8 mouse cellular contexts compared by ENCODE assay signal in genomic region chr5:139200770-139201569, GRCm38 (mm10). TPM values are rescaled to one million over a fixed set of nuclear protein-coding genes. Genes with fewer than 3 reads are reported as not detected.
A peak's percentile ranks its signal among the peaks of the same experiment; 100 is the strongest.
DNase-seq lines count a peak whose midpoint lies in the region; ATAC-seq and TF ChIP-seq lines count a peak whose summit lies in the region.

No protein-coding gene starts in this region.

- no peaks in the 10 kb centered on the region for H3K36me3 ChIP-seq in kidney, adult 2 months (ENCODE audit: control insufficient read depth, insufficient read depth, low read length)
- no peaks in the 10 kb centered on the region for H3K36me3 ChIP-seq in ES-E14 (ENCODE audit: control insufficient read depth, insufficient read depth, low read length, poor library complexity, severe bottlenecking)
- H3K36me3 ChIP-seq in embryonic facial prominence, embryonic 14.5 days (ENCODE audit: control insufficient read depth, insufficient read depth, low read length) = no peaks in the 10 kb centered on the region
- H3K36me3 ChIP-seq in limb, embryonic 12.5 days = no peaks in the 10 kb centered on the region
- no peaks in the 10 kb centered on the region for H3K36me3 ChIP-seq in small intestine, adult 2 months (ENCODE audit: control insufficient read depth, insufficient read depth, low read length)

- DNase-seq in kidney, adult 2 months = no peak
- no peak for DNase-seq in kidney, postnatal 10 days
- no peak for DNase-seq in ES-E14 (ENCODE audit: low read depth, low spot score)
- DNase-seq in embryonic facial prominence, embryonic 14.5 days (ENCODE audit: low spot score) = no peak
- DNase-seq in right cerebral cortex, postnatal 10 days (ENCODE audit: low spot score in 2 of 2) = no peak
- DNase-seq in gastrocnemius, postnatal 10 days = no peak

- no peaks in the 10 kb centered on the region for H3K9me3 ChIP-seq in ES-E14 (ENCODE audit: control insufficient read depth, insufficient read depth, low read depth, low read length)
- no peaks in the 10 kb centered on the region for H3K9me3 ChIP-seq in embryonic facial prominence, embryonic 14.5 days (ENCODE audit: control insufficient read depth, low read length)
- H3K9me3 ChIP-seq in limb, embryonic 12.5 days = no peaks in the 10 kb centered on the region

- TF ChIP-seq POLR2A in kidney, adult 2 months (IDR thresholded peaks at IDR 0.05; ENCODE audit: low read depth, low read length) = no peak
- TF ChIP-seq POLR2A in small intestine, adult 2 months (IDR thresholded peaks at IDR 0.05; ENCODE audit: low read depth, low read length) = no peak; the same call in 1 of the 2 replicates

- H3K9ac ChIP-seq in ES-E14 (ENCODE audit: insufficient read depth, low read depth, low read length, poor library complexity, severe bottlenecking) = peak overlapping the region; percentile 93
- peak overlapping the region; percentile 83 for H3K9ac ChIP-seq in embryonic facial prominence, embryonic 14.5 days (ENCODE audit: low read depth, low read length)
- H3K9ac ChIP-seq in limb, embryonic 12.5 days (replicated peaks) = peak overlapping the region; percentile 89

- H3K27me3 ChIP-seq in kidney, adult 2 months (replicated peaks; ENCODE audit: control insufficient read depth, insufficient read depth, low read length) = no peaks in the 10 kb centered on the region
- no peaks in the 10 kb centered on the region for H3K27me3 ChIP-seq in embryonic facial prominence, embryonic 14.5 days (replicated peaks; ENCODE audit: control insufficient read depth, insufficient read depth, low read length)
- no peaks in the 10 kb centered on the region for H3K27me3 ChIP-seq in limb, embryonic 12.5 days
- no peaks in the 10 kb centered on the region for H3K27me3 ChIP-seq in small intestine, adult 2 months (ENCODE audit: control insufficient read depth, insufficient read depth, low read length)

- peak overlapping the region; percentile 57 for H3K27ac ChIP-seq in kidney, adult 2 months (ENCODE audit: insufficient read depth, low read depth, low read length)
- peak overlapping the region; percentile 75 for H3K27ac ChIP-seq in ES-E14 (ENCODE audit: insufficient read depth, low read depth, low read length, poor library complexity, severe bottlenecking)
- peak overlapping the region; percentile 77; the same call in 1 of the 2 replicates for H3K27ac ChIP-seq in embryonic facial prominence, embryonic 14.5 days (replicated peaks; ENCODE audit: low read depth, low read length)
- H3K27ac ChIP-seq in limb, embryonic 12.5 days = 0 out of 2 replicates have a peak overlapping the region, but pooled peaks have one; percentile 12
- H3K27ac ChIP-seq in small intestine, adult 2 months (ENCODE audit: insufficient read depth, low read depth, low read length) = peak overlapping the region; percentile 50

- 1% methylated on average over 57 of the region's 57 CpGs for WGBS in kidney, adult 2 months
- under 1% methylated on average over 38 of the region's 57 CpGs for WGBS in embryonic facial prominence, embryonic 14.5 days
- WGBS in limb, embryonic 12.5 days = 2% methylated on average over 57 of the region's 57 CpGs
- whole genome bisulfite sequencing in small intestine, adult 2 months = under 1% methylated on average over 56 of the region's 57 CpGs

- in situ Hi-C loops in ES-E14 (cut with MboI; ENCODE audit: low sequenced_read_pairs in 2 of 2, unreplicated experiment in 2 of 2) = no loop called here

- ATAC-seq in embryonic facial prominence, embryonic 14.5 days (ENCODE audit: low read depth) = peak; percentile 8; the same call in 1 of the 2 replicates
- ATAC-seq in limb, embryonic 12.5 days (ENCODE audit: insufficient number of reproducible peaks, insufficient read depth, low FRiP score, low TSS enrichment, low read depth) = peak; percentile 16; the same call in 1 of the 2 replicates

- peaks cover 7% of the 10 kb centered on the region; the same call in 1 of the 2 replicates for H3K4me1 ChIP-seq in kidney, adult 2 months (ENCODE audit: control insufficient read depth, insufficient read depth, low read length)
- H3K4me1 ChIP-seq in ES-E14 (ENCODE audit: control insufficient read depth in 2 of 2, insufficient read depth in 2 of 2, low read length in 2 of 2, poor library complexity in 1 of 2) = peaks cover 9 to 19% of the 10 kb centered on the region in 2 experiments; a peak in 3 of 4 replicates
- peaks cover 10% of the 10 kb centered on the region for H3K4me1 ChIP-seq in embryonic facial prominence, embryonic 14.5 days (ENCODE audit: control insufficient read depth, insufficient read depth, low read length)
- H3K4me1 ChIP-seq in limb, embryonic 12.5 days (replicated peaks) = peaks cover 21% of the 10 kb centered on the region
- H3K4me1 ChIP-seq in small intestine, adult 2 months (ENCODE audit: control insufficient read depth, insufficient read depth, insufficient read length, low read length) = peaks cover 36% of the 10 kb centered on the region

- peak overlapping the region; percentile 86 for H3K4me3 ChIP-seq in kidney, adult 2 months (ENCODE audit: insufficient read depth, low read depth, low read length)
- peak overlapping the region; percentile 81 to 93 for H3K4me3 ChIP-seq in ES-E14 (ENCODE audit: insufficient read depth in 1 of 2, low read depth in 1 of 2, low read length in 2 of 2, poor library complexity in 1 of 2, severe bottlenecking in 1 of 2)
- peak overlapping the region; percentile 93 for H3K4me3 ChIP-seq in embryonic facial prominence, embryonic 14.5 days (ENCODE audit: low read depth, low read length)
- H3K4me3 ChIP-seq in limb, embryonic 12.5 days (replicated peaks) = peak overlapping the region; percentile 95
- peak overlapping the region; percentile 83 for H3K4me3 ChIP-seq in small intestine, adult 2 months (ENCODE audit: low read depth, low read length)

- H3K4me2 ChIP-seq in embryonic facial prominence, embryonic 14.5 days (ENCODE audit: low read depth, low read length) = peak overlapping the region; percentile 84
- peak overlapping the region; percentile 86 for H3K4me2 ChIP-seq in limb, embryonic 12.5 days

- TF ChIP-seq CTCF in kidney, adult 2 months (conservative IDR thresholded peaks at IDR 0.05; ENCODE audit: insufficient read depth, insufficient read length, low read depth, low read length) = no peak
- TF ChIP-seq CTCF in small intestine, adult 2 months (IDR thresholded peaks at IDR 0.05; ENCODE audit: extremely low read depth, insufficient read length, insufficient replicate concordance, low read depth, low read length) = no peak

TF ChIP-seq in ES-E14, 5 proteins besides CTCF, POLR2A, EP300 and RAD21:
- no peak for TF ChIP-seq ZNF384 (IDR thresholded peaks at IDR 0.05; ENCODE audit: low read depth, low read length)
- no peak for TF ChIP-seq CHD2 (IDR thresholded peaks at IDR 0.05; ENCODE audit: low read depth, low read length)
- no peak for TF ChIP-seq ZC3H11A (IDR thresholded peaks at IDR 0.05; ENCODE audit: borderline replicate concordance, low read depth, low read length)
- TF ChIP-seq MAFK (IDR thresholded peaks at IDR 0.05; ENCODE audit: insufficient read depth, low read depth, low read length) = no peak
- TF ChIP-seq HCFC1 (IDR thresholded peaks at IDR 0.05; ENCODE audit: borderline replicate concordance, insufficient read depth, low read length) = no peak

RNA-seq across cellular contexts. Expression of gene Sun1, which starts 0.5 kb away (rescaled TPM):
- 40.0 and 41.0 TPM in 2 replicates for polyA plus RNA-seq in kidney, adult 2 months (2012; rRNA removed)
- total RNA-seq in ES-E14 (2012; rRNA removed) = 183 and 289 TPM in 2 replicates
- polyA plus RNA-seq in embryonic facial prominence, embryonic 14.5 days (2014; fragmentation: Nextera tagmentation; extraction: Ambion mirVana) = 56.3 and 59.5 TPM in 2 replicates
- polyA plus RNA-seq in limb, embryonic 12.5 days (2016; fragmentation: Nextera tagmentation; extraction: Ambion mirVana) = 54.0 and 54.9 TPM in 2 replicates
- polyA plus RNA-seq in small intestine, adult 2 months (2012; rRNA removed) = 15.4 and 27.5 TPM in 2 replicates
- 10 to 100 TPM; 42.7 to 52.4 TPM for total RNA-seq in gastrocnemius, postnatal 10 days (2021)

RNA-seq across cellular contexts. Expression of gene Dnaaf5, which starts 50.9 kb away (rescaled TPM):
- 16.3 and 17.5 TPM in 2 replicates for polyA plus RNA-seq in kidney, adult 2 months (2012; rRNA removed)
- total RNA-seq in ES-E14 (2012; rRNA removed) = 22.5 and 22.8 TPM in 2 replicates
- polyA plus RNA-seq in embryonic facial prominence, embryonic 14.5 days (2014; fragmentation: Nextera tagmentation; extraction: Ambion mirVana) = 5.2 and 5.8 TPM in 2 replicates
- polyA plus RNA-seq in limb, embryonic 12.5 days (2016; fragmentation: Nextera tagmentation; extraction: Ambion mirVana) = 4.7 and 5.8 TPM in 2 replicates
- polyA plus RNA-seq in small intestine, adult 2 months (2012; rRNA removed) = 12.0 and 16.4 TPM in 2 replicates
- total RNA-seq in gastrocnemius, postnatal 10 days (2021) = 10 to 100 TPM in 1 of 2 experiments, 1 to 10 TPM in 1; 9.0 to 10.1 TPM

RNA-seq across cellular contexts. Expression of gene Get4, which starts 51.2 kb away (rescaled TPM):
- polyA plus RNA-seq in kidney, adult 2 months (2012; rRNA removed) = 79.3 and 96.2 TPM in 2 replicates
- 140 and 149 TPM in 2 replicates for total RNA-seq in ES-E14 (2012; rRNA removed)
- polyA plus RNA-seq in embryonic facial prominence, embryonic 14.5 days (2014; fragmentation: Nextera tagmentation; extraction: Ambion mirVana) = 136 and 156 TPM in 2 replicates
- 165 and 167 TPM in 2 replicates for polyA plus RNA-seq in limb, embryonic 12.5 days (2016; fragmentation: Nextera tagmentation; extraction: Ambion mirVana)
- 82.6 and 240 TPM in 2 replicates for polyA plus RNA-seq in small intestine, adult 2 months (2012; rRNA removed)
- 10 to 100 TPM; 48.4 to 55.6 TPM for total RNA-seq in gastrocnemius, postnatal 10 days (2021)

RNA-seq across cellular contexts. Expression of gene Prkar1b, which starts 51.2 kb away (rescaled TPM):
- 6.4 and 7.1 TPM in 2 replicates for polyA plus RNA-seq in kidney, adult 2 months (2012; rRNA removed)
- 0.74 and 3.8 TPM in 2 replicates for total RNA-seq in ES-E14 (2012; rRNA removed)
- polyA plus RNA-seq in embryonic facial prominence, embryonic 14.5 days (2014; fragmentation: Nextera tagmentation; extraction: Ambion mirVana) = 22.8 and 26.1 TPM in 2 replicates
- 12.7 and 13.8 TPM in 2 replicates for polyA plus RNA-seq in limb, embryonic 12.5 days (2016; fragmentation: Nextera tagmentation; extraction: Ambion mirVana)
- polyA plus RNA-seq in small intestine, adult 2 months (2012; rRNA removed) = 2.2 and 3.8 TPM in 2 replicates
- total RNA-seq in gastrocnemius, postnatal 10 days (2021) = 1 to 10 TPM; 3.2 to 4.3 TPM

Comparison
In these comparisons a context has a peak if more than half of its experiments do, and no peak if none do; other contexts are left out.
1. H3K27ac ChIP-seq: peak in every context shown above with its lines; median percentile 77 in embryonic facial prominence, embryonic 14.5 days; 75 in ES-E14; 57 in kidney, adult 2 months; 50 in small intestine, adult 2 months; 12 in limb, embryonic 12.5 days.